Mouse (Mus musculus): ENCODE results near the gene Sae1. TPM values are rescaled to one million over a fixed set of nuclear protein-coding genes. Genes with fewer than 3 reads are reported as not detected.

The Sae1 gene
- total and polyA plus RNA-seq, 2 experiments from 2014 or later, result 122 to 211 TPM

DNA sequence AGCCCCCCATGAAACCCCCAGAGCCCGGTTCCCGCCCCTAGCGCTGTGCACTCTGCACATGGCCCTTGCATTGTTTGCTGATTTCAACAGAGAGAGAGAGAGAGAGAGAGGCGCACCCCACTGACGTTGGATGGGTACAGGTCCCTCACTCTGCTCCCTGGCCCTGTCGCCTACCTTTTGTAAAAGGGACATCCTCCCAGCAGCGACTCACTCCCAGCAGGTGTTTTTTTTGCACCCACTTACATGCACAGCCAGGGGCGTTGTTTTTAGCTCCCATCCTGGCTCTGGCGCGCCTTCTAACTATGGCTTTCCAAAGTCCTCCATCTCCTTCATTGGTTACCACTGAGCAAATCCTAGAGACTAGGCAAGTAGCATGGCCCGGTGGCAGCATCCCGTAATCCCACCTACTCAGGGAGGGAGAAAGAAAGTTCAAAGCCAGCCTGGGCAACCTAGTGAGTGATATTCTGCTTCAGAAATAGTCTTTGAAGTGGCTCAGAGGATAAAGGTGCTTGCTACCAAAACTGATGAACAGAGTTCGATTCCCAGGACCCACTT lies 73.3 kb downstream of the Sae1 start:
- Histone ChIP-seq H3K27me3 (ENCODE audit: insufficient read depth, low read length) (no peaks in the 10 kb centered on the region), H3K9me3 (ENCODE audit: low read length) (no peaks in the 10 kb centered on the region), H3K9ac (peak overlapping the region; percentile 82), H3K4me3 (ENCODE audit: low read depth, low read length) (peak overlapping the region; percentile 72), H3K4me2 (ENCODE audit: low read depth) (peak overlapping the region; percentile 98), H3K4me1 (ENCODE audit: insufficient read depth) (peaks cover 15% of the 10 kb centered on the region), H3K36me3 (ENCODE audit: insufficient read depth) (peaks cover 14% of the 10 kb centered on the region), H3K27ac (ENCODE audit: low read depth, low read length) (peak overlapping the region; percentile 94)
- WGBS, result 9% methylated on average over 13 of the region's 13 CpGs
- ATAC-seq, result 0 out of 2 replicates have a peak, but pooled peaks have one; percentile 2
- no peak for DNase-seq
- TF ChIP-seq CTCF (IDR thresholded peaks at IDR 0.05; ENCODE audit: low read depth), result peak; percentile 1; the same call in 1 of the 2 replicates

DNA sequence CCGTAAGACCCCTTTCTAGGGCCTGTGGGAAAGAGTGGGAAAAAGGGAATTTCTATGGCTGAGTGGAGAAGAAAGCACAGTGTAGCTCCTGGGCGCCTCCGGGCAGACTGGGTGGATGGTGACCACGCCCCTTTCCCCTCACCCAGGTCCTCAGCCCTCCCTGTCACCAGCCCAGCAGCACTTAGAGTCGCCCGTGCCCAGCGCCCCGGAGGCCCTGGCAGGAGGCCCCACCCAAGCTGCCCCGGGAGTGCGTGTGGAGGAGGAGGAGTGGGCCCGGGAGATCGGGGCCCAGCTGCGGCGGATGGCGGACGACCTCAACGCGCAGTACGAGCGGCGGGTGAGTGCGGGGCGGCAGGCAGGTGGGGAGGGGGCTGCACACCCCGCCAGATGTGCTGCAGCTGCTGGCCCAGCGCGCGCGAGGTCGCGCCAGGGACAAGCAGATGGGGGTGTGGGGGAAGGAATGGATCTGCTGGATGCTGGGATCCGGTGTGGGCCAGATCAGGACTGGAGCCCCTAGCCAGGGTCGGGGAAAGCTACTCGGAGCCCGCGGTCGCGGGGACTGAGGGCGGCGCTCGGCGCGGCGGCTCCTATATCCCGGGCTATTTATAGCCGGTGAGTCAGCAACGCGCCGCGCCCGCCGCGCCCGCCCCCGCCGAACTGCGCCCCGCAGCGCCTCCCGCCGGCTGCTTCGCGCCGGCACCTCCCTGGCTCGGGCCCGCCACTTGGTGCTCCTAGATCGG lies 74.0 kb downstream of the Sae1 start:
- peak; percentile 87 for DNase-seq
- H3K9me3 ChIP-seq (ENCODE audit: low read length), result no peaks in the 10 kb centered on the region
- H3K27ac ChIP-seq (ENCODE audit: low read depth, low read length), result peak overlapping the region; percentile 94
- peak overlapping the region; percentile 72 for H3K4me3 ChIP-seq (ENCODE audit: low read depth, low read length)
- H3K4me1 ChIP-seq (ENCODE audit: insufficient read depth), result peaks cover 15% of the 10 kb centered on the region
- H3K4me2 ChIP-seq (ENCODE audit: low read depth), result peak overlapping the region; percentile 98
- whole genome bisulfite sequencing, result 4% methylated on average over 48 of the region's 66 CpGs
- TF ChIP-seq CTCF (IDR thresholded peaks at IDR 0.05; ENCODE audit: low read depth), result peak; percentile 21; the same call in 1 of the 2 replicates
- peak; percentile 74 for ATAC-seq
- H3K27me3 ChIP-seq (ENCODE audit: insufficient read depth, low read length), result no peaks in the 10 kb centered on the region
- H3K9ac ChIP-seq, result peak overlapping the region; percentile 82
- peaks cover 14% of the 10 kb centered on the region for H3K36me3 ChIP-seq (ENCODE audit: insufficient read depth)

DNA sequence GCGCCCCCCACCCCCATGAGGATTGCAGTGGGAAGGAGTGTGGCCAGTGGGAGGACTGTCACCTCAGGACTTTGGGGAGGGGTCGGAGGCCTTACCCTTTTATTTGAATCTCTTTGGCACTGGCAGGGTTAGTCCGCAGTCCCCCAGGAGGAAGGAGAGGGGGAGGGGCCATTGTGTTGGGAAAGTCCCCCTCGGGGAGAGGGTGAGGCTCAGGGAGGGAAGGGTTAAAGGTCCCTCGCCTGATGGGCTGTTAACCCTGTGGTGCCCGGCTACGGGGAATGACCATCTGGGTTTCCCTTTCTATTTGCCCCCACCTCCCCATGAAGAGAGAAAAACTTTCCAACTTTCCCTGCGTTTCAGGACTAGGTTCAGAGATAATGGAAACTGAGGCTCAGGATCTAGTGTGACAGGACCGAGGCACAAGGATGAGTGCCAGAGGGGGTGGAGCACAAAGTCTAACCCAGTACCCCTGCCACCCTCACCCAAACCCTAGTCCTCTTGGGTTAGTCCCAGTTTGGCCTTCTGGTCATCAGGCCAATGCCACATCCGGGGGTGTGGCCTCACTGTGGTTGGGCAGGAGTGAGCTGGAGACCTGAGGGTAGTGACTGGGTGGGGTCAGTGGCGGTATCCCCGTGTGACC lies 74.8 kb downstream of the Sae1 start:
- TF ChIP-seq CTCF (IDR thresholded peaks at IDR 0.05; ENCODE audit: low read depth), result no peak
- H3K9ac ChIP-seq, result peak overlapping the region; percentile 82
- WGBS, result 1% methylated on average over 12 of the region's 12 CpGs
- ATAC-seq, result no peak
- H3K9me3 ChIP-seq (ENCODE audit: low read length), result no peaks in the 10 kb centered on the region
- H3K36me3 ChIP-seq (ENCODE audit: insufficient read depth), result peaks cover 13% of the 10 kb centered on the region
- no peaks in the 10 kb centered on the region for H3K27me3 ChIP-seq (ENCODE audit: insufficient read depth, low read length)
- peak overlapping the region; percentile 98 for H3K4me2 ChIP-seq (ENCODE audit: low read depth)
- DNase-seq, result peak; percentile 22
- peaks cover 15% of the 10 kb centered on the region for H3K4me1 ChIP-seq (ENCODE audit: insufficient read depth)
- peak overlapping the region; percentile 94 for H3K27ac ChIP-seq (ENCODE audit: low read depth, low read length)
- H3K4me3 ChIP-seq (ENCODE audit: low read depth, low read length), result peak overlapping the region; percentile 72

DNA sequence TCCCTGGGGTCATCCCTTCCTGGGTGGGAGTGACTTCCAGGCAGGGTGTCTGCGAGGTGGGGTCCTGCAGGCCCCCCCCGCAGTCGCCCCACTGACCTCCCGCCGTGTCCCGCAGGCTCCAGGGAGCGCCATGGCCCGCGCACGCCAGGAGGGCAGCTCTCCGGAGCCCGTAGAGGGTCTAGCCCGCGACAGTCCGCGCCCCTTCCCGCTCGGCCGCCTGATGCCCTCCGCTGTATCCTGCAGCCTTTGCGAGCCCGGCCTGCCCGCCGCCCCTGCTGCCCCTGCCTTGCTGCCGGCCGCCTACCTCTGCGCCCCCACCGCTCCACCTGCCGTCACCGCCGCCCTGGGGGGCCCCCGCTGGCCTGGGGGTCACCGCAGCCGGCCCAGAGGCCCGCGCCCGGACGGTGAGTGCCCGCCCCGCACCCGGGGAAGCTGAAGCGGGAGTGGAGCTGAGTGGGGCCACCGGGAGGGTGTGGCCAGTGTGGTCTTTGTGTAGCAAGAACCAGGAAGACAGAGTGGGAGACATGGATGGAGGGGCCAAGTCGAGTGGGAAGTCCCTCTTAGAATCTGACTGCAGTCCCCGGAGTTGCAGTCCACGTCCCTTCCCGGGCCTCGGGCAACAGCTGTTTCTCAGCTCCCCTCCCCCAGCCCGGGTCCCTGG lies 75.5 kb downstream of the Sae1 start:
- no peak for DNase-seq
- H3K9ac ChIP-seq, result peak overlapping the region; percentile 82
- H3K36me3 ChIP-seq (ENCODE audit: insufficient read depth), result peaks cover 7% of the 10 kb centered on the region
- H3K27me3 ChIP-seq (ENCODE audit: insufficient read depth, low read length), result no peaks in the 10 kb centered on the region
- no peaks in the 10 kb centered on the region for H3K9me3 ChIP-seq (ENCODE audit: low read length)
- H3K27ac ChIP-seq (ENCODE audit: low read depth, low read length), result peak overlapping the region; percentile 64
- TF ChIP-seq CTCF (IDR thresholded peaks at IDR 0.05; ENCODE audit: low read depth), result no peak
- H3K4me1 ChIP-seq (ENCODE audit: insufficient read depth), result peaks cover 15% of the 10 kb centered on the region
- peak overlapping the region; percentile 98 for H3K4me2 ChIP-seq (ENCODE audit: low read depth)
- WGBS, result 1% methylated on average over 43 of the region's 49 CpGs
- ATAC-seq, result no peak
- H3K4me3 ChIP-seq (ENCODE audit: low read depth, low read length), result peak overlapping the region; percentile 72

DNA sequence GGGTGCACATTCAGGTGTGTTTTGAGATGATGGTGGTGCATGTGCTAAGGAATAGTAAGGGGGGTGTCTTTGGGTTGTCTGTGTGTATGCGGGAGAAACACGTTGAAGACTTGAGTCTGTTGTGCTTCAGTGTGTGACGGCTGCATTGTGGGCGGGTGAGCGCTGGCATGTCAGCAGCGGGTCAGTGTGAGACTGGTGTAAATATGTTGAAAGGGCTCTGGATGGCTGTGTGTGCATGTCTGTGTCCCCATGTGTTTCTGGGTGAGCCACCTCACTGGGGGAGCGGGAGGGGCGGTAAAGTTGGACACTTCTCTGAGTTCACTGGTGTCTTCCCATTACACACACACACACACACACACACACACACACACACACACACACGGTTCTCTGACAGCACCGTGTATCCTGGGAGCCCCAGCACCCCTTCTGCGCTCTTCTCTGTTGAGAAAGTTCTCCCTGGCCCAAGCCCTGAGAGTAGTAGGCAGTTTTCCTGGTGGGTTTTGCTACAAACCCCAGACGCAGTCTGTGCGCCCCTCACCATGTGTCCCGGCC lies 76.1 kb downstream of the Sae1 start:
- peaks cover 15% of the 10 kb centered on the region for H3K4me1 ChIP-seq (ENCODE audit: insufficient read depth)
- peak overlapping the region; percentile 78 for H3K27ac ChIP-seq (ENCODE audit: low read depth, low read length)
- H3K4me2 ChIP-seq (ENCODE audit: low read depth), result peak overlapping the region; percentile 98
- H3K9me3 ChIP-seq (ENCODE audit: low read length), result no peaks in the 10 kb centered on the region
- H3K27me3 ChIP-seq (ENCODE audit: insufficient read depth, low read length), result no peaks in the 10 kb centered on the region
- peak overlapping the region; percentile 82 for H3K9ac ChIP-seq
- whole genome bisulfite sequencing, result 2% methylated on average over 14 of the region's 14 CpGs
- no peak for TF ChIP-seq CTCF (IDR thresholded peaks at IDR 0.05; ENCODE audit: low read depth)
- DNase-seq, result peak; percentile 26
- H3K36me3 ChIP-seq (ENCODE audit: insufficient read depth), result peaks cover 5% of the 10 kb centered on the region; the same call in 1 of the 2 replicates
- H3K4me3 ChIP-seq (ENCODE audit: low read depth, low read length), result peak overlapping the region; percentile 72
- no peak for ATAC-seq
